Mouse (Mus musculus): ENCODE data around the gene Gm17617. TPM values are rescaled to one million over a fixed set of nuclear protein-coding genes. Genes with fewer than 3 reads are reported as not detected.
A peak's percentile ranks its signal among the peaks of the same experiment; 100 is the strongest.

Gene Gm17617
- total RNA-seq (2021): not detected
- long read RNA-seq, experiment 1: 0 reads
- long read RNA-seq, experiment 2: 0 reads

DNA sequence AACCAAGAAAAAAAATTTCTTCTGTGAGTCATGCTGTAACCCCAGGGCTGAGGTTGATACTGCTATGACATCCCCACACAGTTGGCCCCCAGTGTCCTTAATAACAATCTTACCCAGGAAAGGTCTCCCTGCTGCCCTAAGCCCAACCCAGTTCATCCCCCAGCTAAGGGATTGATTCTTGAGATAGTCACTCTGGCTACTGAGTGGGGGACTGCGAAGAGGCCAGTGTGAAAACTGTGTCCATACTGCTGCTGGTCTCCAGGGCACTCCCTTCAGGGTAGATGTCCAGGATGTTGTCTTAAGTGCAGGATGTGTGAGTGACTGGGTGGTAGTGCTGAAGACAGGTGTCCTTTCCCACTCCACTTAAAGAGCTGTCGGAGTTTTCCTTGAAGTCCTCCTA is at the start of gene Gm17617:
Gm17617 (minus strand) TSS at position 101 of the 400 bp plus-strand sequence.
- no peak for DNase-seq
- TF ChIP-seq CTCF (IDR thresholded peaks at IDR 0.05): no peak
- Histone ChIP-seq H3K4me3 (no peak within 1 kb of the TSS), H3K27ac (no peak within 1 kb of the TSS)
- intact Hi-C loops (cut with DNase I): no loop called here

DNA sequence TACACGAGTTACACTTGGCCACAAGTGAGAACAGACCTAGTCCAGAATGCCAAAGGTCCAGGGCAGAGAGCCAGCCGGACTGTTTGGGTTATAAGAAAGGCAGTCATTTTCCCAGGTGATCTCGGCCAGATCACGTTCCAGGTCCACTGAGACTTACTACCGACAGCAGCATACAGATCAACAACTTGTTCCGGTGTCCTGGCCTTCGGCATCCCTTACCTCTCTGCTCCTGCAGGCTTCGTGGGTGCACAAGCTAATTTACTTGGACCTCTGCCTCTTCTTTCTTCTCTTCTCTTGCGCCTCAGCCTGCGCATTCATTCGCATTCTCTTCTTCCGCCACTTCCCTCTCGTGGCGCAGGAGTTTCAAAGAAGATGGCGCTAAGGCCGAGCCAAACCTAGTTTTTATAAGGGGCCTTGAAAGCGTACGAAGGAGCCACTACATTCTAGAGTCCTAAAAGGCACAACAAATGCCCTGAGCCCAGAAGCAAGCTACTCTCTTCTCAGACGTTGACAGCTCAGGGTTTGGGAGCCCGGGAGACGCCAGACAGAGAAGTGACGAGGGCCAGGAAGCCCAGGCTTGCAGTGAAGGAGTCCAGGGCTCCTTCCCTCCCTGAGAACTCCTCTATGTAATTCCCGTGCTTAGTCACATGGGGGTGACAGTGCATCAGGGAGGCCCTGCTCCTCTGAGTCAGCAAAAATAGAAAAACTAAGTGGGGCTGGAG is 49.0 kb upstream of the Gm17617 start:
- H3K4me3 ChIP-seq: peak overlapping the region; percentile 70
- peak; percentile 77 for TF ChIP-seq CTCF (IDR thresholded peaks at IDR 0.05)
- peak overlapping the region; percentile 92 for H3K27ac ChIP-seq
- intact Hi-C loops (cut with DNase I): loop anchor here (2.0 to 5.0 kb wide), 3 partner anchors 30 to 65 kb away; no protein-coding TSS in a partner anchor
- peak; percentile 73 for DNase-seq

DNA sequence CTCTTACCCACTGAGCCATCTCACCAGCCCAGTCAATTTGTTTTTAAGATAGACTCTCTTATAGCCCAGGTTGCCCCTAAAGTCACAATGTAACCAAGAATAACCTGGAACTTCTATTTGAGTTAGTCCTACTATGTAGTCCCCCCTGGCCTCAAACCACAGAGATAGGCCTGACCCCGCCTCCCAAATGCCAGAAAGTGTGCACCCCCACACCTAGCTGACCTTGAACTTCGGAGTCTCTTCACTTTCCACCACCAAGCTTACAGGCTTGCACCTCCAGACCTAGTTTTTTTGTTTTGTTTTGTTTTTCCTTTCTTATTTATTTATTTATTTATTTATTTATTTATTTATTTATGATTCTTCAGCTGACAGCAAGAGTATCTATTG is 48.4 kb upstream of the Gm17617 start:
- TF ChIP-seq CTCF (IDR thresholded peaks at IDR 0.05): no peak
- no peak for DNase-seq
- H3K4me3 ChIP-seq: peak overlapping the region; percentile 70
- H3K27ac ChIP-seq: peak overlapping the region; percentile 92
- intact Hi-C loops (cut with DNase I): loop anchor here (2.0 to 5.0 kb wide), 3 partner anchors 31 to 66 kb away; no protein-coding TSS in a partner anchor

DNA sequence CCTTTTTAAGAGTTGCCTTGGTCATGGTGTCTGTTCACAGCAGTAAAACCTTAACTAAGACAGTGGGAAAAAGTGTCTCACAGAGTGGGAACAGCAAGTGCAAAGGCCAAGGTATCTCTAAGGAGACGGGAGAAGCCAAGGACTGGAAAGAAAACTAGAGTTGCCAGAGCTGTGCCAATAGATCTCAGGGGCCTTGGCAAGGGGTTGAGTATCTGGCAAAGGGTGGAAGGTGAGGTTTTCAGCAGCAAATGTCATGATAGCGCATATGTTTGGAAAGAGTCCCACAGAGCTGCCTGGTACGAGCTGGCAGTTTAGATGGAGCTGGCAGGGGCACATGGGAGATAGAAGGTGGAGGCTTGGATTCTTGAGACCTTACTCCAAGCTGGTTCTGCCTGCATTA is 46.2 kb upstream of the Gm17617 start:
- peak; percentile 29 for DNase-seq
- intact Hi-C loops (cut with DNase I): loop anchor here (5.0 kb wide), 1 partner anchor 382 kb away; no protein-coding TSS in a partner anchor
- Histone ChIP-seq H3K4me3 (no peak overlapping the region), H3K27ac (no peak overlapping the region)
- no peak for TF ChIP-seq CTCF (IDR thresholded peaks at IDR 0.05)

DNA sequence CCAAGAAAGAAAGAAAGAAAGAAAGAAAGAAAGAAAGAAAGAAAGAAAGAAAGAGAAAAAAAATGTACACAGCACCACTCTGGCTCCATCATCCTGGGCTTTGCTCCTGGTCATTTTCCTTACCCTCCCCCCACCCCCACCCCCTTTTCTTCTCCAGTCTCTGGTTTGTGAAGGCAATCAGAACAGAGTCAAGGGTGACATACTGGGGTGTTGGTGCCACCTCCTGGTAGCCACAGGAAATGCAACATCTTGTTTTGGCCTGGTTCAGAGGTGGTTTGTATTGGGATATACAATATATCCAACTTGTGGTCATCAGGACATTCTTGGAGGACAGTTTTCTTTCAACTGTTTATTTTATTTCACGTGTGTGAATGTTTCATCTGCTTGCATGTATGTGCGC is 45.2 kb upstream of the Gm17617 start:
- DNase-seq: peak; percentile 75
- intact Hi-C loops (cut with DNase I): loop anchor here (1.0 to 5.0 kb wide), 2 partner anchors 43 to 381 kb away; no protein-coding TSS in a partner anchor
- no peak overlapping the region for H3K4me3 ChIP-seq
- peak overlapping the region; percentile 72 for H3K27ac ChIP-seq
- peak; percentile 74 for TF ChIP-seq CTCF (IDR thresholded peaks at IDR 0.05)

DNA sequence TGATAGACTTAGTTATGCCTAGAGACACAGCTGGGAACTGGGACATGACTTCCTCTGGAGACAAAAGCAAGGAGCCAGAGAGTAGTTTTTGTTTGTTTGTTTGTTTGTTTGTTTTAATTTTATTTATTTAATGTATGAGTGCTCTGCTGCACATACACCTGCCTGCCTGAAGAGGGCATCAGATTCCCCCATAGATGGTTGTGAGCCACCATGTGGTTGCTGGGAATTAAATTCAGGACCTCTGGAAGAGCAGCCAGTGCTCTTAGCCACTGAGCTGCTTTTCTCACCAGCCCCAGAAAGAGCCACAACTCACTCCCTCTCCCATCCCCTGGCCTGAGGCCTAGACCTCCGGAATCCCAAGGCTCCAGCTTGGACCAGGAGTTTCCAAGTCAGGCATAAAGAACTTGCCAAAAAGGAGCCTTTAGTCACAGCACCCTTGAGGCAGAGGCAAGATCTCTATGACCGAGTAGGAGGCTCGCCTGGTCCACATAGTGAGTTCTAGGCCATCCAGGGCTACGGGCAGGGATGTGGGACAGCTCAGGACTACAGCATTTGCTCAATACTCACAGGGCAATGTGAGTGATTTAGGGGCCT is 44.7 kb upstream of the Gm17617 start:
- intact Hi-C loops (cut with DNase I): loop anchor here (1.0 to 5.0 kb wide), 2 partner anchors 43 to 381 kb away; no protein-coding TSS in a partner anchor
- H3K4me3 ChIP-seq: no peak overlapping the region
- peak; percentile 64 for DNase-seq
- peak; percentile 63 for TF ChIP-seq CTCF (IDR thresholded peaks at IDR 0.05)
- H3K27ac ChIP-seq: peak overlapping the region; percentile 72

DNA sequence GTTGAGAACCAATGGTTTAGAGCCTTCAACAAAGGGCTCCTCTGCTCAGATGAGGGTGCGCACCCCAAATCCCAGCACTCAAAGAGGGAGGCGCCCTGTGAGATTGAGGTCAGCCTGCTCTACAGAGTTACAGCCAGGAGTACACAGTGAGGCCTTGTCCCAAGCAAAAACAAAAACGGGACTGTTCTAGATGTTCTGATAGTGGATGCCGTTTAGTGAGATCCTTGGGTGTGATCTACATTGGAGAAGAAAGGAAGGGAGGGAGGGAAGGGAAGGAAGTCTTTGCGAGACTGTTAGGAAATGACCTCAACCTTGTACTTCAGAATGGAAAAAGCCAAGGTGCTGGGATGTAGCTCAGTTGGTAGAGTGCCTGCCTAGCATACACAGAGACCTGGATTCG is 42.9 kb upstream of the Gm17617 start:
- TF ChIP-seq CTCF (IDR thresholded peaks at IDR 0.05): no peak

DNA sequence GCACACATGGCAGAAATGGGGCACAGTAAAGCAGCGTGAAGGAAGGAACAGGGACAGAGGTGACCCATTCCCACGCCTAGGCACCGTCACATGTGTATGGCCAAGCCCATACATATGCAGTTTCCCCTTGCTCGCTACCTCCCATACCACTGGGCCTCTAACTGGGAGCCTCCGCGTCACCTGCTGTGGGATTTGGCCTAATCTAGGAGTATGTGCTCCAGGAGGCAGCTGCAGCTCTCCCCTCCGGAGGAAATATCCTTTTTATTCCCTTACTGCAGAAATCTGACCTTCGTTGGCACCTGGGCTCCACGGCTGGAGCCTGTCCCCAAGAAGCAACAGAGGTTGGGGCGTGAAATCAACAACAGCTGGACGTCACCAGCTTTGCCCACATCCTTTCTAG is 41.0 kb upstream of the Gm17617 start:
- no peak for TF ChIP-seq CTCF (IDR thresholded peaks at IDR 0.05)
- no peak overlapping the region for H3K27ac ChIP-seq
- no peak for DNase-seq
- intact Hi-C loops (cut with DNase I): no loop called here
- no peak overlapping the region for H3K4me3 ChIP-seq

More for the DNA sequence above, 42.9 kb upstream of the Gm17617 start:
- DNase-seq: no peak
- H3K27ac ChIP-seq: peak overlapping the region; percentile 21; the same call in 1 of the 2 replicates
- intact Hi-C loops (cut with DNase I): loop anchor here (5.0 kb wide), 1 partner anchor 379 kb away; no protein-coding TSS in a partner anchor
- H3K4me3 ChIP-seq: no peak overlapping the region

DNA sequence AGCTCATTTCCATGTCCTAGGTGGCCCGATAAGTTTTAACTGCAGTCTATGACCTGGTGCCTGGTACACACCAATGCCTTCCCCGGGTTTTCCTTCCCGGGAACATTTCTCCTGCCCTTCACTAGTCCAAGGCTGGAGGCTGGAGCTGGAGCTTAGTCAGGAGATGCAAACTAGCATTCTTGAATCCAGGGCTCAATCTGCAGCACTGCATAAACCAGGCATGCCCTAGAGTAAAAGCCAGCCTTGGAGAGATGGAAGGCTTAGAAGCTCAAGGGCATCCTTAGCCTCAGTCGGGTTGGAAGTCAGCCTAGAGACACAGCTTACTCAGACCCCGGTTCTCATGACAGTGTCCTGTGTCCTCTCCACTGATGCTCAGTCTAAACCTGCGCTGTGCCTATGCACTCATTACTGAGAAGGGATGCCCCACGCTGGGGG is 39.0 kb upstream of the Gm17617 start:
- DNase-seq: no peak
- H3K4me3 ChIP-seq: peak overlapping the region; percentile 68
- no peak for TF ChIP-seq CTCF (IDR thresholded peaks at IDR 0.05)
- intact Hi-C loops (cut with DNase I): no loop called here
- peak overlapping the region; percentile 93 for H3K27ac ChIP-seq

DNA sequence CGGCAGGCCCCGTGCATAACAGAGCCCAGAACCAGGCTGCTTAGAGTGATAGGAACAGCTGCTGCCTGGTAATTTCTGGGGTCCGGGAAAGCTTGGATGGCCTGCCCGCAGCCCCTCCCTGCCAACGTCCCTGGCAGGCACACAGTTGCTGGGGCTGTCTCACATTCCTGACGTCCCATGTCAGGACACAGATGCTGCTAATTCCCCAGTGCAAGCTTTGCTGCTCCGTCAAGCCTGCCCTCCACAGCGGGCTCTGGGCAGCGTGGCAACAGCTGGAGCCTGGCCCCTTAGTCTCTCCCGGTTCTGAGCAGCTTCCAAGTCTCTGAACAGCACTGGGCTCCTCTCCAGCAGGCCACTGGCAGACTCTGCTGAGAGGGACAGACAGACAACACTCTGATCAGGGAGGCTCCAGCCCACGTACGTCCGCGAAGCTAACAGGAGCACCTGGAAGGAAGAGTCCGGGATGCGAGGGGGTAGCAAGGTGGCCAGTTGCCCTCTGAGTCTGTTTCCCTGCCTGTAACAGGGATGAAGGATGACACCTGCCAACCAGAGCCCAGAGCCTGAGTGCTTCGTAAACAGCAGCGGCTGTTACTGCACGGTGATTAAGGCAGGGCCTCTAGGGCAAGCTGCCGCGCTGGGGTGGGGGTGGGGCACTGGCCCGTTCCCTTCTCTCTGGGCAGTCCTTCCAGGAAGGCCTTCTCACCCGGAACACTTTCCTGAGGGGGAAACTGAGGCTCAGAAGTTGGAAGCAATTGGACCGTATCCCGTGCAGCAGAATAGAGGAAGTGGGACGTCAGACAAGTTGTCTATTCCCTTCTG is 38.4 kb upstream of the Gm17617 start:
- intact Hi-C loops (cut with DNase I): no loop called here
- TF ChIP-seq CTCF (IDR thresholded peaks at IDR 0.05): no peak
- Histone ChIP-seq H3K27ac (peak overlapping the region; percentile 93), H3K4me3 (peak overlapping the region; percentile 68)
- DNase-seq: peak; percentile 85

DNA sequence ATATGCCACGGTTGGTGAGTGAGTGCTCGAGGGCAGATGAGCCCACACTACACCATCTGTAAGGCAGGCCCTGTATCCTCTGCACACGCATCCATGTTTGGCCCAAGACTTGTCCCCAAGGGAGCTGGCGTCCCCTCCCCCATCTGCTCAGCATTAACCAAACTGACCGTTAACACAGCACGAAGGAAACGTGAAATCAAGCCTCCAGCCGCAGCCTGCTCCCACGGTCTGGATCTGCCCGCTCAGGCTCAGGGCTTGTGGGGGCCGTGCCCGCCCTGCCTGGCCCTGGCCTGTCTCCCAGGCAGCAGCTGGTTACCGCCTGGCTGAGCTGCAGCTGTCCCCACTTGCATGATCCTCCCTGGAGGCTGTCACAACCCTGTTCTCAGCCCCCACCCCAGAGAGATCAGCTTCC is 35.6 kb upstream of the Gm17617 start:
- intact Hi-C loops (cut with DNase I): loop anchor here (5.0 kb wide), 1 partner anchor 62 kb away; the partner anchor contains the start of gene Zfp346
- DNase-seq: peak; percentile 93
- Histone ChIP-seq H3K4me3 (peak overlapping the region; percentile 68), H3K27ac (peak overlapping the region; percentile 93)
- no peak for TF ChIP-seq CTCF (IDR thresholded peaks at IDR 0.05)

DNA sequence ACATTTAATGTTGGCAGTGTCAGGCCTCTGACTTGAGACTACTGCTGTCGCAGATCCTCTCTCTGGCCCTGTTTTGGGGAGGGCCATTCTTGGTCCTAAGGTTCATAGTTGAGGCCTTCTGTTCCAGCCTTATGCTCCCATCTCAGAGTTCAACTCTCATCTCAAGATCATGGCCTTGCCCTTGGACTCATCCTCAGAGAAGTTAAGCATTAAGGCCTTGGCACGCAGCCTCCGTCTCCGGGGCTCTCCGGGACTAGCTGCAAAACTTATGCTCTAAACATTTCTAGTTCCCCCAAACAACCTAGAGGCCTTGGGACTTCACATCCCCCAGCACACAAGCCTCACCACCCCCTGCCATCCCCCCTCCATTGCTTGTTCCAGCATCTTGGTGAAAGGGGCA is 34.9 kb upstream of the Gm17617 start:
- peak overlapping the region; percentile 68 for H3K4me3 ChIP-seq
- peak; percentile 29 for DNase-seq
- no peak for TF ChIP-seq CTCF (IDR thresholded peaks at IDR 0.05)
- H3K27ac ChIP-seq: peak overlapping the region; percentile 93
- intact Hi-C loops (cut with DNase I): loop anchor here (5.0 kb wide), 1 partner anchor 61 kb away; the partner anchor contains the start of gene Zfp346

All from gastrocnemius, adult 2 months (tissue).